Mouse (Mus musculus): ENCODE results near the gene Dmgdh. TPM values are rescaled to one million over a fixed set of nuclear protein-coding genes. Genes with fewer than 3 reads are reported as not detected.

The Dmgdh gene
- polyA plus RNA-seq, 1 experiment from 2014 or later, result not detected

GRCm38 (mm10) chr13:93672371-93672770 is 1.9 kb upstream of the Dmgdh start:
- Histone ChIP-seq H3K4me3 (no peak overlapping the region), H3K27ac (no peak overlapping the region), H3K9me3 (no peaks in the 10 kb centered on the region), H3K4me1 (peaks cover 7% of the 10 kb centered on the region; the same call in 1 of the 2 replicates), H3K4me2 (replicated peaks) (no peak overlapping the region), H3K36me3 (no peaks in the 10 kb centered on the region), H3K27me3 (peaks cover 21% of the 10 kb centered on the region), H3K9ac (no peak overlapping the region)
- WGBS, result 85% methylated on average over 4 of the region's 4 CpGs
- ATAC-seq (ENCODE audit: low FRiP score, low read depth), result no peak

GRCm38 (mm10) chr13:93673296-93673695 is 937 bp upstream of the Dmgdh start:
- 54% methylated on average over 2 of the region's 2 CpGs for WGBS
- Histone ChIP-seq H3K27ac (no peak overlapping the region), H3K4me3 (no peak overlapping the region), H3K4me1 (peaks cover 7% of the 10 kb centered on the region; the same call in 1 of the 2 replicates), H3K9me3 (no peaks in the 10 kb centered on the region; the same call in 1 of the 2 replicates), H3K36me3 (no peaks in the 10 kb centered on the region), H3K4me2 (replicated peaks) (no peak overlapping the region), H3K9ac (no peak overlapping the region), H3K27me3 (peaks cover 21% of the 10 kb centered on the region)
- no peak for ATAC-seq (ENCODE audit: low FRiP score, low read depth)

GRCm38 (mm10) chr13:93676864-93677263 is 2.6 kb downstream of the Dmgdh start:
- H3K4me1 ChIP-seq, result peaks cover 7% of the 10 kb centered on the region; the same call in 1 of the 2 replicates
- H3K36me3 ChIP-seq, result no peaks in the 10 kb centered on the region
- WGBS, result 77% methylated on average over 9 of the region's 9 CpGs
- H3K9ac ChIP-seq, result no peak overlapping the region
- H3K9me3 ChIP-seq, result no peaks in the 10 kb centered on the region; the same call in 1 of the 2 replicates
- H3K27ac ChIP-seq, result no peak overlapping the region
- no peak for ATAC-seq (ENCODE audit: low FRiP score, low read depth)
- H3K4me2 ChIP-seq (replicated peaks), result no peak overlapping the region
- H3K4me3 ChIP-seq, result no peak overlapping the region
- H3K27me3 ChIP-seq, result peaks cover 21% of the 10 kb centered on the region

- peak; percentile 61; the same call in 1 of the 2 replicates for ATAC-seq (ENCODE audit: low FRiP score, low read depth)
- H3K9me3 ChIP-seq, result no peaks in the 10 kb centered on the region; the same call in 1 of the 2 replicates
- no peaks in the 10 kb centered on the region for H3K4me1 ChIP-seq
- no peak overlapping the region for H3K27ac ChIP-seq
- no peaks in the 10 kb centered on the region for H3K27me3 ChIP-seq
- H3K4me3 ChIP-seq, result no peak overlapping the region
- no peak overlapping the region for H3K4me2 ChIP-seq (replicated peaks)
- no peak overlapping the region for H3K9ac ChIP-seq
- no peaks in the 10 kb centered on the region for H3K36me3 ChIP-seq
These were observed 9.1 kb downstream of the Dmgdh start for GRCm38 (mm10) chr13:93683336-93683735.

- H3K4me2 ChIP-seq (replicated peaks), result no peak overlapping the region
- no peak overlapping the region for H3K9ac ChIP-seq
- no peak overlapping the region for H3K4me3 ChIP-seq
These were observed 11.0 kb downstream of the Dmgdh start for GRCm38 (mm10) chr13:93685226-93685625.

GRCm38 (mm10) chr13:93687321-93687720 is 13.1 kb downstream of the Dmgdh start:
- no peak overlapping the region for H3K4me3 ChIP-seq
- H3K4me2 ChIP-seq (replicated peaks), result no peak overlapping the region
- no peak overlapping the region for H3K9ac ChIP-seq
- 1% methylated on average over 4 of the region's 5 CpGs for WGBS
- no peaks in the 10 kb centered on the region for H3K9me3 ChIP-seq
- no peaks in the 10 kb centered on the region for H3K27me3 ChIP-seq
- no peaks in the 10 kb centered on the region for H3K36me3 ChIP-seq
- H3K4me1 ChIP-seq, result no peaks in the 10 kb centered on the region
- no peak overlapping the region for H3K27ac ChIP-seq
- ATAC-seq (ENCODE audit: low FRiP score, low read depth), result no peak

More at GRCm38 (mm10) chr13:93685226-93685625, 11.0 kb downstream of the Dmgdh start:
- Histone ChIP-seq H3K9me3 (no peaks in the 10 kb centered on the region), H3K4me1 (no peaks in the 10 kb centered on the region), H3K36me3 (no peaks in the 10 kb centered on the region), H3K27ac (no peak overlapping the region), H3K27me3 (no peaks in the 10 kb centered on the region)
- 84% methylated on average over 4 of the region's 4 CpGs for WGBS
- no peak for ATAC-seq (ENCODE audit: low FRiP score, low read depth)

GRCm38 (mm10) chr13:93689566-93689965 is 15.3 kb downstream of the Dmgdh start:
- no peak for ATAC-seq (ENCODE audit: low FRiP score, low read depth)
- Histone ChIP-seq H3K4me3 (no peak overlapping the region), H3K27ac (no peak overlapping the region), H3K4me2 (replicated peaks) (no peak overlapping the region), H3K4me1 (no peaks in the 10 kb centered on the region), H3K27me3 (no peaks in the 10 kb centered on the region), H3K36me3 (no peaks in the 10 kb centered on the region), H3K9ac (no peak overlapping the region), H3K9me3 (no peaks in the 10 kb centered on the region)
- 95% methylated on average over 3 of the region's 3 CpGs for WGBS

DNA sequence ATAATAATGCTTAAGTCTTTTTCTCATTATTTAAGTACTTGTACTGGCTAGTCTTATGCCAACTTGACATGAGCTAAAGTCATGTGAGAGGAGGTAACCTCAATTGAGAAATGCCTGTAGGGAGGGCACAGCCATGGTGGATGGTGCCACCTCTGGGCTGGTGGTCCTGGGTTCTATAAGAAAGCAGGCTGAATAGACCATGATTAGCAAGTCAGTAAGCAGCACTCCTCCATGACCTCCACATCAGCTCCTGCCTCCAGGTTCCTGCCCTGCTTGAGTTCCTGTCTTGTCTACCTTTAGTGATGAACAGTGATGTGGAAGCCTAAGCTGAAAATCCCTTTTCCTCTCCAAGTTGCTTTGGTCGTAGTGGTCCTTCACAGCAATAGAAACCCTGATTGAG is 16.6 kb downstream of the Dmgdh start:
- Histone ChIP-seq H3K9me3 (no peaks in the 10 kb centered on the region), H3K4me1 (no peaks in the 10 kb centered on the region), H3K9ac (no peak overlapping the region), H3K4me3 (no peak overlapping the region), H3K27me3 (no peaks in the 10 kb centered on the region), H3K4me2 (replicated peaks) (no peak overlapping the region), H3K27ac (no peak overlapping the region), H3K36me3 (no peaks in the 10 kb centered on the region)
- ATAC-seq (ENCODE audit: low FRiP score, low read depth), result no peak
- whole genome bisulfite sequencing, result 83% methylated on average over 1 of the region's 1 CpGs

GRCm38 (mm10) chr13:93698866-93699265 is 24.6 kb downstream of the Dmgdh start:
- Histone ChIP-seq H3K4me2 (replicated peaks) (no peak overlapping the region), H3K27ac (no peak overlapping the region), H3K27me3 (no peaks in the 10 kb centered on the region), H3K9ac (no peak overlapping the region), H3K36me3 (no peaks in the 10 kb centered on the region), H3K4me3 (no peak overlapping the region), H3K9me3 (no peaks in the 10 kb centered on the region), H3K4me1 (no peaks in the 10 kb centered on the region)
- ATAC-seq (ENCODE audit: low FRiP score, low read depth), result no peak
- WGBS, result 78% methylated on average over 6 of the region's 6 CpGs

GRCm38 (mm10) chr13:93705697-93706096 is 31.5 kb downstream of the Dmgdh start:
- H3K36me3 ChIP-seq, result no peaks in the 10 kb centered on the region
- 0 out of 2 replicates have a peak overlapping the region, but pooled peaks have one; percentile 10 for H3K27ac ChIP-seq
- no peak overlapping the region for H3K9ac ChIP-seq
- no peak overlapping the region for H3K4me3 ChIP-seq
- WGBS, result 71% methylated on average over 4 of the region's 4 CpGs
- no peaks in the 10 kb centered on the region for H3K27me3 ChIP-seq
- H3K4me1 ChIP-seq, result no peaks in the 10 kb centered on the region
- H3K4me2 ChIP-seq (replicated peaks), result no peak overlapping the region
- no peaks in the 10 kb centered on the region for H3K9me3 ChIP-seq
- ATAC-seq (ENCODE audit: low FRiP score, low read depth), result no peak

DNA sequence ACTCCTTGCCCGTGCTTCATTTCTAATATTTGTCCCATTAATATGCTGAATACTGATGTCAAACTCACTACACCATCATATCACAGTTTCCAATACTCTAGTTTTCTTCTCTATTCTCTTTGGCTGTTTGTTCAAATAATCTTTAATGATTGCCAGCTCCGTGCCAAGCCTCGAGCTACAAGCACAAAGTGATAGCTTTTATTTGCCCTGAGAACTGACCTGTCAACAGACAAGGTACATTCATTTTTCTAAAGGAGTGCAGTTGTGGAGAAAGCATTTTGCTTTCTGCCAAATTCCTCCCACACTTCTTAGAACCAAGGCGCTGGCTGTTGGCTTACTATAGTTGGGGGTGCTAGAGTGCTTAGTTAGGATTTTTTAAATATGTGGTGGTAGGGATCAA is 33.0 kb downstream of the Dmgdh start:
- no peaks in the 10 kb centered on the region for H3K9me3 ChIP-seq
- 85% methylated on average over 4 of the region's 4 CpGs for WGBS

DNA sequence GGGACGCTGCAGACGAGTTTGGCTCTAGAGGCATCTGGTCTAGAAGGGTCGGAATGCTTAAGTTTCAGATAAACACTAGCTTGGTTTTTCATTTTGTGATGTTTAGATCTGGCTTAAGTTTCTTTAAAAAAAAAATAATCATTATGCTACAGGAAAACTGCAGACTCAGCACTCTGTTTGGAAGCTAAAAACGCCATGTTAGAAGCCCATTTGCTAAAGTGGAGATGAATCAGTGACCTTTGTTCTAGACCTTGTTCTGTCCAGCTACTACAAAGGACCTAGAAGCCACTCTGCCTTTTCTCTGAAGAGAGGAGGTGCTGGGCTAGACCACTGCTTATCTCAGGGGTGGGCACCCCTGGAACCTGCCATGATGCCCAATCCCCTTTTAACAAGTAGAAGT is 36.1 kb downstream of the Dmgdh start:
- Histone ChIP-seq H3K4me2 (replicated peaks) (no peak overlapping the region), H3K27ac (no peak overlapping the region), H3K4me3 (no peak overlapping the region), H3K9ac (no peak overlapping the region), H3K4me1 (no peaks in the 10 kb centered on the region), H3K27me3 (no peaks in the 10 kb centered on the region), H3K9me3 (no peaks in the 10 kb centered on the region), H3K36me3 (no peaks in the 10 kb centered on the region)
- no peak for ATAC-seq (ENCODE audit: low FRiP score, low read depth)
- 88% methylated on average over 4 of the region's 4 CpGs for WGBS

More for the DNA sequence above, 33.0 kb downstream of the Dmgdh start:
- Histone ChIP-seq H3K36me3 (no peaks in the 10 kb centered on the region), H3K27ac (no peak overlapping the region), H3K4me1 (no peaks in the 10 kb centered on the region), H3K4me3 (no peak overlapping the region), H3K9ac (no peak overlapping the region), H3K27me3 (no peaks in the 10 kb centered on the region), H3K4me2 (replicated peaks) (no peak overlapping the region)
- ATAC-seq (ENCODE audit: low FRiP score, low read depth), result no peak

GRCm38 (mm10) chr13:93711226-93711625 is 37.0 kb downstream of the Dmgdh start:
- Histone ChIP-seq H3K27ac (no peak overlapping the region), H3K4me3 (no peak overlapping the region), H3K9me3 (no peaks in the 10 kb centered on the region), H3K4me2 (replicated peaks) (no peak overlapping the region), H3K27me3 (no peaks in the 10 kb centered on the region), H3K36me3 (no peaks in the 10 kb centered on the region), H3K4me1 (no peaks in the 10 kb centered on the region), H3K9ac (no peak overlapping the region)
- ATAC-seq (ENCODE audit: low FRiP score, low read depth), result no peak
- 91% methylated on average over 4 of the region's 4 CpGs for WGBS
